Mouse (Mus musculus): ENCODE data around the gene Ddb2.

GRCm38 (mm10) chr2:91229735-91230134 lies 7.0 kb downstream of the Ddb2 start:
- TF ChIP-seq CTCF (IDR thresholded peaks at IDR 0.05; ENCODE audit: low read depth) (no peak), EP300 (optimal IDR thresholded peaks at IDR 0.05) (no peak)

Measured in stomach, postnatal 0 days (tissue).